Mouse (Mus musculus): Measurements from ENCODE around the gene Olfr810. TPM values are rescaled to one million over a fixed set of nuclear protein-coding genes. Genes with fewer than 3 reads are reported as not detected.

Gene Olfr810
- not detected in 2 replicates for polyA plus RNA-seq (2012; rRNA removed)

- H3K4me3 ChIP-seq (ENCODE audit: control insufficient read depth, low read depth, low read length): no peak within 1 kb of the TSS
- no peak for TF ChIP-seq POLR2A (IDR thresholded peaks at IDR 0.05; ENCODE audit: control insufficient read depth, low read depth, low read length)
- TF ChIP-seq CTCF (IDR thresholded peaks at IDR 0.05; ENCODE audit: control insufficient read depth, insufficient read depth, insufficient replicate concordance, low read depth, low read length): no peak
- no peaks in the 10 kb centered on the region for H3K27me3 ChIP-seq (ENCODE audit: control insufficient read depth, insufficient read depth, low read length)
- H3K4me1 ChIP-seq (ENCODE audit: control insufficient read depth, insufficient read depth, low read length): no peaks in the 10 kb centered on the region
- H3K27ac ChIP-seq (ENCODE audit: control insufficient read depth, insufficient read depth, low read depth, low read length): no peak within 1 kb of the TSS
- no peaks in the 10 kb centered on the region for H3K36me3 ChIP-seq (ENCODE audit: control insufficient read depth, insufficient read depth, low read length)
These were observed at the start of gene Olfr810 for GRCm38 (mm10) chr10:129794817-129795216. Gene Olfr810, minus strand, starts transcription at chr10:129794917.

GRCm38 (mm10) chr10:129804296-129804695 lies 9.6 kb upstream of the Olfr810 start, which contains the start of gene Olfr811:
Gene Olfr811, minus strand, starts transcription at chr10:129804396.
- Histone ChIP-seq H3K27me3 (ENCODE audit: control insufficient read depth, insufficient read depth, low read length) (no peaks in the 10 kb centered on the region), H3K27ac (ENCODE audit: control insufficient read depth, insufficient read depth, low read depth, low read length) (no peak within 1 kb of the TSS), H3K4me1 (ENCODE audit: control insufficient read depth, insufficient read depth, low read length) (no peaks in the 10 kb centered on the region), H3K36me3 (ENCODE audit: control insufficient read depth, insufficient read depth, low read length) (no peaks in the 10 kb centered on the region), H3K4me3 (ENCODE audit: control insufficient read depth, low read depth, low read length) (no peak within 1 kb of the TSS)
- no peak for TF ChIP-seq CTCF (IDR thresholded peaks at IDR 0.05; ENCODE audit: control insufficient read depth, insufficient read depth, insufficient replicate concordance, low read depth, low read length)
- TF ChIP-seq POLR2A (IDR thresholded peaks at IDR 0.05; ENCODE audit: control insufficient read depth, low read depth, low read length): no peak

GRCm38 (mm10) chr10:129778123-129778522 lies 16.6 kb downstream of the Olfr810 start:
- H3K27me3 ChIP-seq (ENCODE audit: control insufficient read depth, insufficient read depth, low read length): no peaks in the 10 kb centered on the region
- H3K4me3 ChIP-seq (ENCODE audit: control insufficient read depth, low read depth, low read length): no peak overlapping the region
- H3K4me1 ChIP-seq (ENCODE audit: control insufficient read depth, insufficient read depth, low read length): no peaks in the 10 kb centered on the region
- H3K36me3 ChIP-seq (ENCODE audit: control insufficient read depth, insufficient read depth, low read length): no peaks in the 10 kb centered on the region
- no peak for TF ChIP-seq CTCF (IDR thresholded peaks at IDR 0.05; ENCODE audit: control insufficient read depth, insufficient read depth, insufficient replicate concordance, low read depth, low read length)
- no peak overlapping the region for H3K27ac ChIP-seq (ENCODE audit: control insufficient read depth, insufficient read depth, low read depth, low read length)

- TF ChIP-seq POLR2A (IDR thresholded peaks at IDR 0.05; ENCODE audit: control insufficient read depth, low read depth, low read length) (no peak), CTCF (IDR thresholded peaks at IDR 0.05; ENCODE audit: control insufficient read depth, insufficient read depth, insufficient replicate concordance, low read depth, low read length) (no peak)
These were observed 20.4 kb downstream of the Olfr810 start, which contains the start of gene Olfr809 for GRCm38 (mm10) chr10:129774338-129774737. Gene Olfr809, plus strand, starts transcription at chr10:129774638.

GRCm38 (mm10) chr10:129765182-129765581 lies 29.5 kb downstream of the Olfr810 start, which contains the start of gene Olfr808:
Gene Olfr808, plus strand, starts transcription at chr10:129765482.
- no peaks in the 10 kb centered on the region for H3K36me3 ChIP-seq (ENCODE audit: control insufficient read depth, insufficient read depth, low read length)
- no peaks in the 10 kb centered on the region for H3K27me3 ChIP-seq (ENCODE audit: control insufficient read depth, insufficient read depth, low read length)
- no peak within 1 kb of the TSS for H3K4me3 ChIP-seq (ENCODE audit: control insufficient read depth, low read depth, low read length)
- H3K4me1 ChIP-seq (ENCODE audit: control insufficient read depth, insufficient read depth, low read length): no peaks in the 10 kb centered on the region
- TF ChIP-seq POLR2A (IDR thresholded peaks at IDR 0.05; ENCODE audit: control insufficient read depth, low read depth, low read length) (no peak), CTCF (IDR thresholded peaks at IDR 0.05; ENCODE audit: control insufficient read depth, insufficient read depth, insufficient replicate concordance, low read depth, low read length) (no peak)
- no peak within 1 kb of the TSS for H3K27ac ChIP-seq (ENCODE audit: control insufficient read depth, insufficient read depth, low read depth, low read length)

More at GRCm38 (mm10) chr10:129774338-129774737, 20.4 kb downstream of the Olfr810 start, which contains the start of gene Olfr809:
- no peaks in the 10 kb centered on the region for H3K27me3 ChIP-seq (ENCODE audit: control insufficient read depth, insufficient read depth, low read length)
- H3K36me3 ChIP-seq (ENCODE audit: control insufficient read depth, insufficient read depth, low read length): no peaks in the 10 kb centered on the region
- no peak within 1 kb of the TSS for H3K27ac ChIP-seq (ENCODE audit: control insufficient read depth, insufficient read depth, low read depth, low read length)
- H3K4me3 ChIP-seq (ENCODE audit: control insufficient read depth, low read depth, low read length): no peak within 1 kb of the TSS
- no peaks in the 10 kb centered on the region for H3K4me1 ChIP-seq (ENCODE audit: control insufficient read depth, insufficient read depth, low read length)

- H3K36me3 ChIP-seq (ENCODE audit: control insufficient read depth, insufficient read depth, low read length): no peaks in the 10 kb centered on the region
- H3K4me1 ChIP-seq (ENCODE audit: control insufficient read depth, insufficient read depth, low read length): no peaks in the 10 kb centered on the region
- TF ChIP-seq POLR2A (IDR thresholded peaks at IDR 0.05; ENCODE audit: control insufficient read depth, low read depth, low read length) (no peak), CTCF (IDR thresholded peaks at IDR 0.05; ENCODE audit: control insufficient read depth, insufficient read depth, insufficient replicate concordance, low read depth, low read length) (no peak)
- H3K4me3 ChIP-seq (ENCODE audit: control insufficient read depth, low read depth, low read length): no peak within 1 kb of the TSS
- no peaks in the 10 kb centered on the region for H3K27me3 ChIP-seq (ENCODE audit: control insufficient read depth, insufficient read depth, low read length)
- H3K27ac ChIP-seq (ENCODE audit: control insufficient read depth, insufficient read depth, low read depth, low read length): no peak within 1 kb of the TSS
These were observed 37.0 kb downstream of the Olfr810 start, which contains the start of gene Olfr807 for GRCm38 (mm10) chr10:129757693-129758092. Gene Olfr807, minus strand, starts transcription at chr10:129757793.

GRCm38 (mm10) chr10:129741821-129742220 lies 52.9 kb downstream of the Olfr810 start, which contains the start of gene Olfr806:
Gene Olfr806, minus strand, starts transcription at chr10:129741921.
- Histone ChIP-seq H3K4me3 (ENCODE audit: control insufficient read depth, low read depth, low read length) (no peak within 1 kb of the TSS), H3K36me3 (ENCODE audit: control insufficient read depth, insufficient read depth, low read length) (no peaks in the 10 kb centered on the region), H3K27me3 (ENCODE audit: control insufficient read depth, insufficient read depth, low read length) (no peaks in the 10 kb centered on the region), H3K27ac (ENCODE audit: control insufficient read depth, insufficient read depth, low read depth, low read length) (no peak within 1 kb of the TSS), H3K4me1 (ENCODE audit: control insufficient read depth, insufficient read depth, low read length) (no peaks in the 10 kb centered on the region)
- no peak for TF ChIP-seq CTCF (IDR thresholded peaks at IDR 0.05; ENCODE audit: control insufficient read depth, insufficient read depth, insufficient replicate concordance, low read depth, low read length)
- TF ChIP-seq POLR2A (IDR thresholded peaks at IDR 0.05; ENCODE audit: control insufficient read depth, low read depth, low read length): no peak

Other genes starting within 250 kb of the Olfr810 start
- gene Olfr794, start 227.3 kb downstream of the Olfr810 start, polyA plus RNA-seq (2012; rRNA removed): not detected in 2 replicates
- not detected in 2 replicates for gene Olfr796, start 182.3 kb downstream of the Olfr810 start, polyA plus RNA-seq (2012; rRNA removed)
- gene Olfr798, start 167.0 kb downstream of the Olfr810 start, polyA plus RNA-seq (2012; rRNA removed): not detected in 2 replicates
- not detected in 2 replicates for gene Olfr799, start 157.4 kb downstream of the Olfr810 start, polyA plus RNA-seq (2012; rRNA removed)
- not detected in 2 replicates for gene Olfr800, start 137.2 kb downstream of the Olfr810 start, polyA plus RNA-seq (2012; rRNA removed)
- not detected in 2 replicates for gene Olfr801, start 121.1 kb downstream of the Olfr810 start, polyA plus RNA-seq (2012; rRNA removed)
- gene Olfr802, start 106.7 kb downstream of the Olfr810 start, polyA plus RNA-seq (2012; rRNA removed): not detected in 2 replicates
- not detected in 2 replicates for gene Olfr803, start 100.6 kb downstream of the Olfr810 start, polyA plus RNA-seq (2012; rRNA removed)
- gene Olfr804, start 91.7 kb downstream of the Olfr810 start, polyA plus RNA-seq (2012; rRNA removed): not detected in 2 replicates
- 0.04 TPM in 1 of 2 replicates, not detected in the other for gene Olfr805, start 65.5 kb downstream of the Olfr810 start, polyA plus RNA-seq (2012; rRNA removed)
- not detected in 2 replicates for gene Olfr806, start 53.0 kb downstream of the Olfr810 start, polyA plus RNA-seq (2012; rRNA removed)
- not detected in 2 replicates for gene Olfr807, start 37.1 kb downstream of the Olfr810 start, polyA plus RNA-seq (2012; rRNA removed)
- not detected in 2 replicates for gene Olfr808, start 29.4 kb downstream of the Olfr810 start, polyA plus RNA-seq (2012; rRNA removed)
- gene Olfr809, start 20.3 kb downstream of the Olfr810 start, polyA plus RNA-seq (2012; rRNA removed): not detected in 2 replicates
- gene Olfr811, start 9.5 kb upstream of the Olfr810 start, polyA plus RNA-seq (2012; rRNA removed): not detected in 2 replicates
- not detected in 2 replicates for gene Olfr812, start 51.2 kb upstream of the Olfr810 start, polyA plus RNA-seq (2012; rRNA removed)
- not detected in 2 replicates for gene Olfr813, start 60.5 kb upstream of the Olfr810 start, polyA plus RNA-seq (2012; rRNA removed)
- not detected in 2 replicates for gene Olfr814, start 84.9 kb upstream of the Olfr810 start, polyA plus RNA-seq (2012; rRNA removed)
- gene Olfr815, start 111.0 kb upstream of the Olfr810 start, polyA plus RNA-seq (2012; rRNA removed): not detected in 2 replicates
- not detected in 2 replicates for gene Olfr816, start 120.7 kb upstream of the Olfr810 start, polyA plus RNA-seq (2012; rRNA removed)
- not detected in 2 replicates for gene Olfr818, start 154.2 kb upstream of the Olfr810 start, polyA plus RNA-seq (2012; rRNA removed)
- not detected in 2 replicates for gene Olfr819, start 172.3 kb upstream of the Olfr810 start, polyA plus RNA-seq (2012; rRNA removed)
- not detected in 2 replicates for gene Olfr247, start 181.2 kb upstream of the Olfr810 start, polyA plus RNA-seq (2012; rRNA removed)
- gene Gm10310, start 190.1 kb upstream of the Olfr810 start, polyA plus RNA-seq (2012; rRNA removed): not detected in 2 replicates
- gene Olfr820, start 217.7 kb upstream of the Olfr810 start, polyA plus RNA-seq (2012; rRNA removed): not detected in 2 replicates
- not detected in 2 replicates for gene Olfr821, start 235.4 kb upstream of the Olfr810 start, polyA plus RNA-seq (2012; rRNA removed)